Mouse (Mus musculus) lung, embryonic 16.5 days (tissue): ENCODE measurements around the gene Celf1. TPM values are rescaled to one million over a fixed set of nuclear protein-coding genes. Genes with fewer than 3 reads are reported as not detected.
A peak's percentile ranks its signal among the peaks of the same experiment; 100 is the strongest.

Experiments
- ATAC-seq: fragments of 200-750 bp; cut with Nextera tagmentation; 2 replicates; pipeline ENCODE4 v1.8.0; 2017; ENCODE audit warnings: low read depth, mild to moderate bottlenecking, moderate library complexity
- H3K27ac ChIP-seq: fragments of 300-500 bp; sonication (generic); 2 replicates; pipeline ENCODE4 v1.5.1; 2014; ENCODE audit warnings: mild to moderate bottlenecking, control low read depth, low read length
- H3K27me3 ChIP-seq: fragments of 300-500 bp; sonication (generic); 2 replicates; pipeline ENCODE4 v1.6.1; 2014; ENCODE audit warnings: low read depth, low read length, mixed read lengths; ENCODE audit not compliant: control insufficient read depth, insufficient read depth
- H3K36me3 ChIP-seq: fragments of 300-500 bp; sonication (generic); 2 replicates; pipeline ENCODE4 v1.6.1; 2014; ENCODE audit warnings: low read length; ENCODE audit not compliant: control insufficient read depth, insufficient read depth
- H3K4me1 ChIP-seq: fragments of 300-500 bp; sonication (generic); replicated peaks from 2 replicates; pipeline ENCODE4 v1.6.1; 2014; ENCODE audit warnings: low read length, mixed read lengths; ENCODE audit not compliant: control insufficient read depth, insufficient read depth
- H3K4me2 ChIP-seq: fragments of 300-500 bp; sonication (generic); 2 replicates; pipeline ENCODE4 v1.6.1; 2014; ENCODE audit warnings: low read depth, low read length, control low read depth
- H3K4me3 ChIP-seq: fragments of 300-500 bp; sonication (generic); 2 replicates; pipeline ENCODE4 v1.5.1; 2014; ENCODE audit warnings: mild to moderate bottlenecking, low read length, control low read depth
- H3K9ac ChIP-seq: fragments of 300-500 bp; sonication (generic); 2 replicates; pipeline ENCODE4 v1.6.1; 2014; ENCODE audit warnings: low read length, control low read depth
- H3K9me3 ChIP-seq: fragments of 300-500 bp; sonication (generic); 2 replicates; pipeline ENCODE4 v1.6.1; 2016; ENCODE audit warnings: low read length; ENCODE audit not compliant: control insufficient read depth
- WGBS: fragments of 180-500 bp; shearing (Covaris S2); extraction: QIAGEN DNeasy Blood & Tissue Kit; methylation state at CpG from one replicate; pipeline ENCODE4 v1.1.7; 2014; 5-methylcytosine and 5-hydroxymethylcytosine counted together
- polyA plus RNA-seq: library from polyadenylated mRNA; unstranded; fragments of >200 nt; fragmentation: Nextera tagmentation; extraction: Ambion mirVana; gene quantifications from 2 replicates; pipeline ENCODE4 v1.2.1, GENCODE M21; 2015

Gene Celf1
- polyA plus RNA-seq, 1 experiment from 2014 or later, result 71.6 TPM

DNA sequence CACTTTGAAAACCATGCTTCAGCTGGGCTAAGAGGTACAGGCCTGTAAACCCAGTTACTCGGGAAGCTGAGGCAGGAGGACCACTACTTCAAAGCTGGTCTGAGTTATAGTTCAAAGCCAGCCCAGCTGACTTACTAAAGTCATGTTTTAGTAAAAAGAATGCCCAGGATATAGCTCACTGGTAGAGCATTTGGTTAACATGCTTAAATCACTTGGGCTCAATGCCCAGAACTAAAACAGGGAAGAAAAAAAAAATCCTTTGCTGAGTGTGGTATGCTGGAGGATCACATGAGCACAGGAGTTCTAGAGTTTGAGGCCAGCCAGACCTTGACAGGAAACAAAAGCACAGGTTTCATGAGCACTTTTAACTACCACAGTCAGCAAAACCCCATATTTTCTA, 28.5 kb upstream of the Celf1 start:
- H3K9me3 ChIP-seq, result no peaks in the 10 kb centered on the region
- H3K9ac ChIP-seq, result no peak overlapping the region
- H3K4me3 ChIP-seq, result no peak overlapping the region
- no peak for ATAC-seq
- WGBS, result 65% methylated on average over 1 of the region's 1 CpGs
- peaks cover 38% of the 10 kb centered on the region for H3K36me3 ChIP-seq
- no peaks in the 10 kb centered on the region for H3K27me3 ChIP-seq
- peaks cover 17% of the 10 kb centered on the region for H3K4me1 ChIP-seq
- H3K4me2 ChIP-seq, result no peak overlapping the region
- H3K27ac ChIP-seq, result no peak overlapping the region

DNA sequence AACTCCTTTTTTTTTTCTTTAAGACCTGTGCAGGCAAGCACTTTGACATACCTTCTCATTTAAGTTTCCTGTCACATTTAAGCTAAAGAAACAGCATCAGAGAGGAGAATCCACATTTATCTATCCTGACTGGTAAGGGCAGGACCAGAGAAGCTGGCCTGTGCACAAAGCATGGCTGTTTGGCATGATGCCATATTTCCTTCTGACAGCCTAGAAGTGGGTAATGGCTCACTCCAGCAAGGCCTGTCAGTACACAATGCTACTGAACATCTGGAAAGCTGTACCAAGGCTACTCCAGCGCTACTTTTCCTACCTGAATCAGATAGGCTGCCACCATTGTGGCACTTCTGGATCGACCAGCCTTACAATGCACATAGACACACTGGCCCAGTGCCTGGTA, 26.5 kb upstream of the Celf1 start:
- no peak for ATAC-seq
- Histone ChIP-seq H3K4me2 (no peak overlapping the region), H3K9me3 (no peaks in the 10 kb centered on the region), H3K27me3 (no peaks in the 10 kb centered on the region), H3K27ac (no peak overlapping the region), H3K4me3 (no peak overlapping the region), H3K36me3 (peaks cover 36% of the 10 kb centered on the region), H3K9ac (no peak overlapping the region), H3K4me1 (peaks cover 21% of the 10 kb centered on the region)
- 47% methylated on average over 2 of the region's 2 CpGs for WGBS

DNA sequence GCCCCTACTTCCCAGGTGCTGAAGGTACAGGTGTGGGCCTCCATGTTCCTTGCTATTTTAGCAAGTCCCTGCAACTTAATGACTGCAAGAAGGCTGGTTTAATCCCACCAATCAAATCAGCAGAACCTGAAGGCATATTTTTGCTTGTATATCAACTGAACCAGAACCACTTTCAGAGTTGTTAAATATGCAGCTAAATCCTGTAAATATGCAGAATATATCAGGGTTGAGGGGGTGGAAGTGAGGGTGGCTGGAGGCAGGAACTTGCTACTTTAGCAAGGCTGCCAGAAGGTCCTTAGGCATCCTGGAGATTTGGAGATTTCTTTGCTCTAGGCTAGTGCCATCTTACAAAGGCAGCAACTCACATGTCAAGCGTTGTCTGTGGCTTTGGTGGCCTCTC, 24.7 kb upstream of the Celf1 start:
- H3K9me3 ChIP-seq, result no peaks in the 10 kb centered on the region
- ATAC-seq, result no peak
- peaks cover 21% of the 10 kb centered on the region for H3K4me1 ChIP-seq
- H3K27ac ChIP-seq, result no peak overlapping the region
- H3K9ac ChIP-seq, result no peak overlapping the region; the same call in 1 of the 2 replicates
- H3K4me2 ChIP-seq, result no peak overlapping the region
- H3K4me3 ChIP-seq, result no peak overlapping the region
- H3K27me3 ChIP-seq, result no peaks in the 10 kb centered on the region
- peaks cover 21% of the 10 kb centered on the region for H3K36me3 ChIP-seq
- 77% methylated on average over 1 of the region's 1 CpGs for WGBS

DNA sequence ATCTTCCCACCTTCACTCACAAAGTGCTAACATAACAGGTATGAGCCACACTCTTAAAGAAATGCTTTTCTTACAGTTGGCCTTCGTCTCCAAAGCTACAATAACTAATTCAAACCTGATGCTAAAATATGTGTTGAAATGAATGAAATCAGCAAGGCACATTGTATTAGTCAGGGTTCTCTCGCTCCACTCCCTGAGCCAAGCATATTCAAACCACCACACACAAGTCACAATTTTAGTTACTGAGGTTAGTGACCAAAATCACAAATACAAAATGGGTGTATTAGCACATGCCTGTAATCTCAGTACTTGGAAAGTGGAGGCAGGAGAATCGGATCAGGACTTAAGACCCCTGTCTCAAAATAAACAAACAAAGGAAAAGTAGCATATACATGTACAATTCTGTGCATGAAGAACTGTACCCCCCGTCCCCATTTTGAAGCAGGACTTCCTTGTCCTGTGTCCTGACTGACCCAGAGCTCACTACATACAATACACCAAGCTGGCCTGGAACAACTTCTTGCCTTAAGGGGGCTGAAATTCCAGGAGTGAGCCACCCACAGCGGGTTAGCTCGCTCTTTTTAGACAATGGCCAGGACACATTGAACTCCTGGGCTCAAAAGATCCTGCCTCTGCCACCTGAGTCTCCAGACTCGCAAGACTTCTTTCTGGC, 23.5 kb upstream of the Celf1 start:
- H3K9ac ChIP-seq, result peak overlapping the region; percentile 98
- peak overlapping the region; percentile 93 for H3K4me2 ChIP-seq
- H3K36me3 ChIP-seq, result peaks cover 13% of the 10 kb centered on the region
- H3K9me3 ChIP-seq, result no peaks in the 10 kb centered on the region
- 18% methylated on average over 7 of the region's 7 CpGs for WGBS
- H3K27ac ChIP-seq, result peak overlapping the region; percentile 92
- peak; percentile 23; the same call in 1 of the 2 replicates for ATAC-seq
- no peaks in the 10 kb centered on the region for H3K27me3 ChIP-seq
- H3K4me3 ChIP-seq, result peak overlapping the region; percentile 76
- H3K4me1 ChIP-seq, result peaks cover 21% of the 10 kb centered on the region

DNA sequence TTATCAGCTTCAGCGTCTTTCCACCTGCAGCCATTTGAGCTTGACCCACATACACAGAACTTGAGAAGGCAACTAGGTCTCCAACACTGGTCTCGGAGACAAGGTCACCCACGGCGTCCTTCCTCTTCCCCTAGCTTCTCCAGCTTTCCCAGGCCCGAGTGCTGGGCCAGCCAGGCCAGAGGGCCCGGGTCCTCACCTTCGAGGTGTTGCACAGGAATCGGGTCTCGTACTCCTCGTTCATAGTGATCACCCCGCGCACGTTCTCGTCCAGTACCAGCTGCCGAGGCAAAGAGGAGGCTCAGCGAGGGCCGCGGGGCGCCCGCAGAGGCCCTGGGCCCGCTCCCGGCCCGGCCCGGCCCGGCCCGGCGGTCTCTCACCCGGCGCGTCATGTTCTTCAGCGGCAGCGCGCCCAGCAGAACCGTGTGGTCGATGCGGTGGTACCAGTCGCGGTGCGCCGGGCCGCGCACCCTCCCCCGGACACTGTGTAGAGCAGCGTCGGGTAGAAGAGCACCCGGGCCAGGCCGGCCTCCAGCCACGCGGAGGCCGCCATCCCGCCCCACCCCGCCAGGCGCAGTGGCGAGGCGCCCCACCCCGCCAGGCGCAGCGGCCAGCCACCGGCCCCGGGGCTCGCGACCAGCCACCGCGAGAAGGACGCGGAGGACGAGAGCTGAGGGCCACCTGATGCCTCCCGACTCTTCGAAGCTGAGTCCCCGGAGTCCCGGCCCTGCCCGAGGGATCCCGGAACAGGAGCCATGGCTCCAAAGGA, 22.8 kb upstream of the Celf1 start:
- Histone ChIP-seq H3K9ac (peak overlapping the region; percentile 98), H3K36me3 (peaks cover 8% of the 10 kb centered on the region), H3K4me3 (peak overlapping the region; percentile 76), H3K9me3 (no peaks in the 10 kb centered on the region), H3K4me2 (peak overlapping the region; percentile 93), H3K4me1 (peaks cover 21% of the 10 kb centered on the region), H3K27ac (peak overlapping the region; percentile 92), H3K27me3 (no peaks in the 10 kb centered on the region)
- peak; percentile 92 for ATAC-seq
- WGBS, result under 1% methylated on average over 64 of the region's 73 CpGs

DNA sequence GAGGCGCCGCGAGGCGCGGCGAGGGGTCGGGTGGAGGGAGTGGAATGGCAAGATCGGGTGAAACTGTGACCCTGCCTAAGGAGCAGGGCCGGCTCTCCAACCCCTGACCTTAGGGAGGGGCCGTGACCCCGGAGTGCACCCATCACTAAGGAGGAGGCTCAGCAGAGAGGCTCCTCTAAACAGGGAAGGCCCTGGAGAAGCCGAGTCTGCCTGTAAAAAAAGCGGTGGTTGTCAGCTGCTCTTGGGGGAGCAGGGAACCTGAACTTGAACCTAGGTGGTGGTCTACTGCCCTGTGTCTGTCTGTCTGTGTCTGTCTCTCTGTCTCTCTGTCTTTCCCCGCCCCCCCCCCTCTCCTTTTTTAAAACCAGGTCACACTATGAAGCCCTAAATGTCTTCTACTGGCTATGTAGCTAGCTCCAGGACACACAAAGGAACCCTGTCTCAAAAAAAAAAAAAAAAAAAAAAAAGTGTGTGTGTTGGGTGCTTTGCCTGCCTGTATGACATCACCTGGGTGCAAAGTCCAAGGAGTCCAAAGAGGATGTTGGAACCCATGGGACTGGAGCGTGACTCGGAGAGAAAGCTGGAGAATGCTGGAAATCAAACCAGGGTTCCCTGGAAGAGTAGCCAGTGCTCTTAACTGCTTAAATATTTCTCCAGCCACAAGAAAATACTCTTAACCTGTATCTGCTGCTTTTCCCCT, 22.0 kb upstream of the Celf1 start:
- peak overlapping the region; percentile 76 for H3K4me3 ChIP-seq
- H3K27ac ChIP-seq, result peak overlapping the region; percentile 92
- H3K36me3 ChIP-seq, result peaks cover 2% of the 10 kb centered on the region; the same call in 1 of the 2 replicates
- no peaks in the 10 kb centered on the region for H3K9me3 ChIP-seq
- H3K4me2 ChIP-seq, result peak overlapping the region; percentile 93
- peaks cover 21% of the 10 kb centered on the region for H3K4me1 ChIP-seq
- peak overlapping the region; percentile 98 for H3K9ac ChIP-seq
- 13% methylated on average over 12 of the region's 16 CpGs for WGBS
- peak; percentile 65 for ATAC-seq
- no peaks in the 10 kb centered on the region for H3K27me3 ChIP-seq

DNA sequence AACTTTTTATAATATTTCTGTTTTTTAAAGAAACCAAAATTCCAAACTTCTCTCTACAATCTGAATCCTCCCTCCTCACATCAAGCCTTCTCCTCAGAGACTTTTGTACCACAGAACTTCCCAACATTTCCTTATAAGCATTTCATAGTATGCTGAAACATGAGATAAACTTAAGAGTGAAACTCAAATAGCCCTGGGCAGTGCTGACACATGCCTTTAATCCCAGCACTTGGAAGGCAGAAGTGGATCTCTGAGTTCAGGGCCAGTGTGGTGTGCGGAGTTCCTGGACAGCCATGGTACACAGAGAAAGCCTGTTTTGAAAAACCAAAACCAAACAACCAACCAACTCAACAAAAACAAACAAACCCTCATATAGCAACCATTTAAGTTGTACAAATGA, 19.0 kb upstream of the Celf1 start:
- ATAC-seq, result no peak
- H3K36me3 ChIP-seq, result no peaks in the 10 kb centered on the region
- no peak overlapping the region for H3K4me2 ChIP-seq
- no peak overlapping the region for H3K4me3 ChIP-seq
- H3K27ac ChIP-seq, result no peak overlapping the region
- WGBS, result 48% methylated on average over 1 of the region's 1 CpGs
- no peak overlapping the region for H3K9ac ChIP-seq
- peaks cover 9% of the 10 kb centered on the region for H3K4me1 ChIP-seq
- no peaks in the 10 kb centered on the region for H3K9me3 ChIP-seq
- no peaks in the 10 kb centered on the region for H3K27me3 ChIP-seq

DNA sequence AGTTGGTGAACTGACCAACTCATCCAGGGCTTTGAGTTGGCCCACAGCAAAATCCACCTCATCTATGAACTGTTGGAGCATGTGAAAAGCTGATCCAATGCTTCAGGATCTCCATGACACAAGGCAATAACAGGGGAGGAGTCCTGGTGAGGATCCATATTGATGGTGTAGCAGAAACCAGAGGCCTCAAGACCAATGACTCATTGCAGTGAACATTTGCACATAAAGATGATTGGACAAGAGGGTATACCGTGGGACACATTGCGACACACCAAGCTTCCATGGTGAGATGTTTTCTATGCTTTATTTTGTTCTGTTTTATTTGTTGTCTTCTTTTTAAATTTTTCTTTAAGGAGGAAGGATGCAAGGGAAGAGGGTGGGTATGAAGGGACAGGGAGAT, 17.5 kb upstream of the Celf1 start:
- peaks cover 4% of the 10 kb centered on the region; the same call in 1 of the 2 replicates for H3K4me1 ChIP-seq
- ATAC-seq, result no peak
- no peaks in the 10 kb centered on the region for H3K9me3 ChIP-seq
- no peak overlapping the region for H3K4me2 ChIP-seq
- H3K4me3 ChIP-seq, result no peak overlapping the region
- H3K9ac ChIP-seq, result no peak overlapping the region
- 89% methylated on average over 2 of the region's 2 CpGs for whole genome bisulfite sequencing
- no peak overlapping the region for H3K27ac ChIP-seq
- no peaks in the 10 kb centered on the region for H3K36me3 ChIP-seq
- H3K27me3 ChIP-seq, result no peaks in the 10 kb centered on the region

DNA sequence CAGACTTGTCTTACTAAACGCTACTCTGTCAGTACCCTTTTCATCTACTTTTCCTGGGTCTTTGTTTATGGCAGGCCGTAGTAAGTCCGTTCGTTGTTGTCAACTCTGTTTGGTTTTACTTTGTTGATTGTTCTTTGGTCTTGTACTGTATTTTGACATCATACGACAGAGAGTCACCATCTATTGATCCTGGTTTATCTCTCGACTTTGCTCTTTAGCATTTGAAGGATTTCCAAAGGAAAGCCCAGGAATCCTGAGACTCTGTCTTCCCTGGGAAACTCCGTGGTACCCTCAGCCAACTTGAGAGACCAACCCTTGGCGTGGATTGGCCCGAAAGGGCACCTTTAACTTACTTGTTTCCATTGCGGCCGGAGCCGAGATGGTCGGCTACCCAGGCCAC, 11.6 kb upstream of the Celf1 start:
- Histone ChIP-seq H3K9ac (no peak overlapping the region), H3K27ac (no peak overlapping the region)
- WGBS, result 80% methylated on average over 13 of the region's 13 CpGs

More for the DNA sequence above, 11.6 kb upstream of the Celf1 start:
- no peaks in the 10 kb centered on the region for H3K4me1 ChIP-seq
- H3K4me2 ChIP-seq, result no peak overlapping the region
- no peaks in the 10 kb centered on the region for H3K9me3 ChIP-seq
- H3K4me3 ChIP-seq, result no peak overlapping the region
- no peaks in the 10 kb centered on the region for H3K36me3 ChIP-seq
- no peak for ATAC-seq
- no peaks in the 10 kb centered on the region for H3K27me3 ChIP-seq
